16 mouse cellular contexts compared by ENCODE assay signal in genomic region chr1:81587780-81588307, GRCm38 (mm10).
"Had no signal": no experiment of that assay in that cellular context is flagged by ENCODE, and none has a peak within 500 bp of the region (broad histone marks: within the 10 kb centered on the region; RNA-seq: fewer than 3 reads in every experiment).

No protein-coding gene starts in this region.

- H3K27ac ChIP-seq: left cerebral cortex, adult 2 months; limb, embryonic 12.5 days; liver, embryonic 13.5 days; lung, embryonic 15.5 days; macrophage; neural tube, embryonic 15.5 days had no signal

- H3K4me3 ChIP-seq: left cerebral cortex, adult 2 months; limb, embryonic 12.5 days; liver, embryonic 13.5 days; lung, embryonic 15.5 days; megakaryocyte, embryonic 14.5 days; myocyte; neural tube, embryonic 15.5 days had no signal

- DNase-seq: kidney, postnatal 10 days; liver; liver, embryonic 13.5 days; liver, postnatal 0 days; lung, postnatal 14 days; right cerebral cortex, postnatal 4 days; spleen, adult 18-20 months; thymus, adult 18-20 months; thymus, postnatal 14 days had no signal

- H3K9ac ChIP-seq: limb, embryonic 12.5 days; liver, embryonic 13.5 days; liver, postnatal 0 days; lung, embryonic 15.5 days; neural tube, embryonic 15.5 days had no signal

- H3K4me2 ChIP-seq: limb, embryonic 12.5 days; liver, embryonic 13.5 days; lung, embryonic 15.5 days; neural tube, embryonic 15.5 days had no signal

- H3K4me1 ChIP-seq: limb, embryonic 12.5 days; liver, embryonic 13.5 days; lung, embryonic 15.5 days; megakaryocyte, embryonic 14.5 days; neural tube, embryonic 15.5 days had no signal

- H3K27me3 ChIP-seq: limb, embryonic 12.5 days; liver, embryonic 13.5 days; lung, embryonic 15.5 days; megakaryocyte, embryonic 14.5 days; neural tube, embryonic 15.5 days had no signal

- ATAC-seq: liver, postnatal 0 days had no signal

- H3K36me3 ChIP-seq: limb, embryonic 12.5 days; liver, embryonic 13.5 days; lung, embryonic 15.5 days; neural tube, embryonic 15.5 days had no signal

- H3K9me3 ChIP-seq: limb, embryonic 12.5 days; liver, embryonic 13.5 days; lung, embryonic 15.5 days; megakaryocyte, embryonic 14.5 days; neural tube, embryonic 15.5 days had no signal
